Mouse (Mus musculus): ENCODE measurements around the gene Gm28897. TPM values are rescaled to one million over a fixed set of nuclear protein-coding genes. Genes with fewer than 3 reads are reported as not detected.
"Not testable (repeated sequence)": the region's sequence is repeated elsewhere in the genome, so short reads cannot be mapped to it uniquely, and the experiment has no call there.

Gene Gm28897
- total RNA-seq (2021): not detected
- long read RNA-seq, experiment 1: 0 reads
- long read RNA-seq, experiment 2: 0 reads

DNA sequence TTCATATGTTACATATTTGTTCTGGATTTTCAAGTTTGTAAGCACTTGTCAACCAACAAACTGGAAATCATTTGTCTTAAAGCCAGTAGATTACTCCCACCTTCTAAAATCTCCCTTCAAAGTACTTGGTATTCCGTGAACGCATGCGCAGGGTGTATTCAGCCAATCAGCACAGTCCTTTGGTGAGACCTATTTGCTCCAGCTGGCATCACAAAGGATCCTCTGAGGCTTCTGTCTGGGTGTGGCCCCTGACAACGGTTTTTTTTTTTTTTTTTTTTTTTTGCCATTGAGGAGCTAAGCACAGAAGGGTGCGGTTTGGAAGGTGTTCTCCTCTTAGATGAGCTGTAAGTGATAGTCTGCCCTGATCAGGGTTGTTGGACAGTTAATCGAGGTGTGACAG is at the start of gene Gm28897:
Gene Gm28897 (plus strand): TSS at position 301 of the 400 bp plus-strand sequence.
- DNase-seq: not testable (repeated sequence)
